Mouse (Mus musculus) 3134 (cell line): ENCODE data around the gene 9330182O14Rik.

Source experiments
- DNase-seq: peaks from one replicate; pipeline ENCODE4 v3.0.0-alpha.2; 2011; ENCODE audit warnings: low spot score; ENCODE audit not compliant: insufficient read length; ENCODE audit errors: extremely low read depth

The 9330182O14Rik gene

GRCm38 (mm10) chr15:40134152-40134792, at the start of gene 9330182O14Rik:
TSS of gene 9330182O14Rik (plus strand) at chr15:40134365.
- no peak for DNase-seq

- no peak for DNase-seq
These were observed 30.9 kb upstream of the 9330182O14Rik start for GRCm38 (mm10) chr15:40103304-40103703.

GRCm38 (mm10) chr15:40105712-40106111, 28.5 kb upstream of the 9330182O14Rik start:
- DNase-seq: no peak

- DNase-seq: no peak
These were observed 20.1 kb upstream of the 9330182O14Rik start for GRCm38 (mm10) chr15:40113888-40114576.

GRCm38 (mm10) chr15:40114600-40115271, 19.4 kb upstream of the 9330182O14Rik start:
- DNase-seq: no peak

GRCm38 (mm10) chr15:40116396-40116795, 17.8 kb upstream of the 9330182O14Rik start:
- DNase-seq: no peak

GRCm38 (mm10) chr15:40124211-40124953, 9.8 kb upstream of the 9330182O14Rik start:
- DNase-seq: no peak

- DNase-seq: no peak
These were observed 4.7 kb upstream of the 9330182O14Rik start for GRCm38 (mm10) chr15:40129496-40129895.

- peak; percentile 11 for DNase-seq
These were observed 3.2 kb upstream of the 9330182O14Rik start for GRCm38 (mm10) chr15:40130880-40131478.

GRCm38 (mm10) chr15:40132408-40132807, 1.8 kb upstream of the 9330182O14Rik start:
- DNase-seq: no peak

- no peak for DNase-seq
These were observed 10.1 kb downstream of the 9330182O14Rik start for GRCm38 (mm10) chr15:40144221-40144620.

- DNase-seq: no peak
These were observed 23.5 kb downstream of the 9330182O14Rik start for GRCm38 (mm10) chr15:40157683-40158082.

- DNase-seq: no peak
These were observed 32.6 kb downstream of the 9330182O14Rik start for GRCm38 (mm10) chr15:40166560-40167275.

GRCm38 (mm10) chr15:40167276-40168139, 33.3 kb downstream of the 9330182O14Rik start:
- no peak for DNase-seq

- DNase-seq: no peak
These were observed 34.0 kb downstream of the 9330182O14Rik start for GRCm38 (mm10) chr15:40168140-40168688.

GRCm38 (mm10) chr15:40169061-40169460, 34.9 kb downstream of the 9330182O14Rik start:
- DNase-seq: no peak

- DNase-seq: no peak
These were observed 35.5 kb downstream of the 9330182O14Rik start for GRCm38 (mm10) chr15:40169705-40170104.

GRCm38 (mm10) chr15:40179423-40179822, 45.3 kb downstream of the 9330182O14Rik start:
- DNase-seq: no peak

GRCm38 (mm10) chr15:40187017-40187416, 52.9 kb downstream of the 9330182O14Rik start:
- DNase-seq: no peak
